Mouse (Mus musculus): ENCODE results near the gene Slc51a.

Gene Slc51a

GRCm38 (mm10) chr16:32468488-32468887 lies 19.2 kb downstream of the Slc51a start:
- H3K36me3 ChIP-seq (ENCODE audit: insufficient read depth, low read length) = peaks cover 50% of the 10 kb centered on the region
- H3K4me1 ChIP-seq (replicated peaks; ENCODE audit: low read depth, low read length) = peaks cover 12% of the 10 kb centered on the region
- H3K27me3 ChIP-seq (ENCODE audit: insufficient read depth, low read length) = no peaks in the 10 kb centered on the region
- H3K4me3 ChIP-seq (replicated peaks; ENCODE audit: low read length) = no peak overlapping the region
- no peaks in the 10 kb centered on the region for H3K9me3 ChIP-seq (ENCODE audit: low read length)
- no peak for TF ChIP-seq NANOG (IDR thresholded peaks at IDR 0.05; ENCODE audit: borderline replicate concordance, low read length)
- TF ChIP-seq POU5F1 (IDR thresholded peaks at IDR 0.05; ENCODE audit: borderline replicate concordance, low read length) = no peak
- no peak for TF ChIP-seq CTCF (conservative IDR thresholded peaks at IDR 0.05; ENCODE audit: low read length)

- Histone ChIP-seq H3K36me3 (ENCODE audit: insufficient read depth, low read length) (peaks cover 34% of the 10 kb centered on the region), H3K4me1 (replicated peaks; ENCODE audit: low read depth, low read length) (peaks cover 30% of the 10 kb centered on the region), H3K27me3 (ENCODE audit: insufficient read depth, low read length) (no peaks in the 10 kb centered on the region), H3K4me3 (replicated peaks; ENCODE audit: low read length) (no peak overlapping the region), H3K9me3 (ENCODE audit: low read length) (no peaks in the 10 kb centered on the region)
- TF ChIP-seq POU5F1 (IDR thresholded peaks at IDR 0.05; ENCODE audit: borderline replicate concordance, low read length) (no peak), NANOG (IDR thresholded peaks at IDR 0.05; ENCODE audit: borderline replicate concordance, low read length) (no peak), CTCF (conservative IDR thresholded peaks at IDR 0.05; ENCODE audit: low read length) (no peak)
These were observed 22.8 kb downstream of the Slc51a start for GRCm38 (mm10) chr16:32464908-32465307.

- H3K4me3 ChIP-seq (replicated peaks; ENCODE audit: low read length) = no peak overlapping the region
- peaks cover 30% of the 10 kb centered on the region for H3K36me3 ChIP-seq (ENCODE audit: insufficient read depth, low read length)
- H3K27me3 ChIP-seq (ENCODE audit: insufficient read depth, low read length) = no peaks in the 10 kb centered on the region
- no peaks in the 10 kb centered on the region for H3K9me3 ChIP-seq (ENCODE audit: low read length)
- TF ChIP-seq CTCF (conservative IDR thresholded peaks at IDR 0.05; ENCODE audit: low read length) (no peak), NANOG (IDR thresholded peaks at IDR 0.05; ENCODE audit: borderline replicate concordance, low read length) (no peak), POU5F1 (IDR thresholded peaks at IDR 0.05; ENCODE audit: borderline replicate concordance, low read length) (no peak)
- H3K4me1 ChIP-seq (replicated peaks; ENCODE audit: low read depth, low read length) = peaks cover 30% of the 10 kb centered on the region
These were observed 24.3 kb downstream of the Slc51a start for GRCm38 (mm10) chr16:32463426-32463825.

GRCm38 (mm10) chr16:32462950-32463349 lies 24.7 kb downstream of the Slc51a start:
- TF ChIP-seq POU5F1 (IDR thresholded peaks at IDR 0.05; ENCODE audit: borderline replicate concordance, low read length) (no peak), CTCF (conservative IDR thresholded peaks at IDR 0.05; ENCODE audit: low read length) (no peak), NANOG (IDR thresholded peaks at IDR 0.05; ENCODE audit: borderline replicate concordance, low read length) (no peak)
- Histone ChIP-seq H3K27me3 (ENCODE audit: insufficient read depth, low read length) (no peaks in the 10 kb centered on the region), H3K4me3 (replicated peaks; ENCODE audit: low read length) (no peak overlapping the region), H3K4me1 (replicated peaks; ENCODE audit: low read depth, low read length) (peaks cover 31% of the 10 kb centered on the region), H3K9me3 (ENCODE audit: low read length) (no peaks in the 10 kb centered on the region), H3K36me3 (ENCODE audit: insufficient read depth, low read length) (peaks cover 29% of the 10 kb centered on the region)

- TF ChIP-seq CTCF (conservative IDR thresholded peaks at IDR 0.05; ENCODE audit: low read length) = no peak
- no peak for TF ChIP-seq NANOG (IDR thresholded peaks at IDR 0.05; ENCODE audit: borderline replicate concordance, low read length)
- no peak for TF ChIP-seq POU5F1 (IDR thresholded peaks at IDR 0.05; ENCODE audit: borderline replicate concordance, low read length)
- Histone ChIP-seq H3K36me3 (ENCODE audit: insufficient read depth, low read length) (peaks cover 22% of the 10 kb centered on the region), H3K27me3 (ENCODE audit: insufficient read depth, low read length) (no peaks in the 10 kb centered on the region), H3K4me3 (replicated peaks; ENCODE audit: low read length) (no peak overlapping the region), H3K4me1 (replicated peaks; ENCODE audit: low read depth, low read length) (peaks cover 35% of the 10 kb centered on the region), H3K9me3 (ENCODE audit: low read length) (no peaks in the 10 kb centered on the region)
These were observed 26.0 kb downstream of the Slc51a start for GRCm38 (mm10) chr16:32461713-32462112.

GRCm38 (mm10) chr16:32460518-32460917 lies 27.2 kb downstream of the Slc51a start:
- no peak for TF ChIP-seq NANOG (IDR thresholded peaks at IDR 0.05; ENCODE audit: borderline replicate concordance, low read length)
- no peak for TF ChIP-seq CTCF (conservative IDR thresholded peaks at IDR 0.05; ENCODE audit: low read length)
- TF ChIP-seq POU5F1 (IDR thresholded peaks at IDR 0.05; ENCODE audit: borderline replicate concordance, low read length) = no peak
- Histone ChIP-seq H3K9me3 (ENCODE audit: low read length) (no peaks in the 10 kb centered on the region), H3K4me3 (replicated peaks; ENCODE audit: low read length) (no peak overlapping the region), H3K36me3 (ENCODE audit: insufficient read depth, low read length) (peaks cover 27% of the 10 kb centered on the region), H3K27me3 (ENCODE audit: insufficient read depth, low read length) (no peaks in the 10 kb centered on the region), H3K4me1 (replicated peaks; ENCODE audit: low read depth, low read length) (peaks cover 33% of the 10 kb centered on the region)

GRCm38 (mm10) chr16:32457589-32458386 lies 29.9 kb downstream of the Slc51a start:
- Histone ChIP-seq H3K4me3 (replicated peaks; ENCODE audit: low read length) (no peak overlapping the region), H3K4me1 (replicated peaks; ENCODE audit: low read depth, low read length) (peaks cover 27% of the 10 kb centered on the region), H3K27me3 (ENCODE audit: insufficient read depth, low read length) (no peaks in the 10 kb centered on the region), H3K9me3 (ENCODE audit: low read length) (no peaks in the 10 kb centered on the region), H3K36me3 (ENCODE audit: insufficient read depth, low read length) (peaks cover 22% of the 10 kb centered on the region)
- TF ChIP-seq CTCF (conservative IDR thresholded peaks at IDR 0.05; ENCODE audit: low read length) (peak; percentile 27; the same call in 1 of the 2 replicates), POU5F1 (IDR thresholded peaks at IDR 0.05; ENCODE audit: borderline replicate concordance, low read length) (no peak)

- Histone ChIP-seq H3K4me1 (replicated peaks; ENCODE audit: low read depth, low read length) (peaks cover 25% of the 10 kb centered on the region), H3K27me3 (ENCODE audit: insufficient read depth, low read length) (no peaks in the 10 kb centered on the region), H3K4me3 (replicated peaks; ENCODE audit: low read length) (no peak overlapping the region), H3K36me3 (ENCODE audit: insufficient read depth, low read length) (peaks cover 30% of the 10 kb centered on the region), H3K9me3 (ENCODE audit: low read length) (no peaks in the 10 kb centered on the region)
- TF ChIP-seq NANOG (IDR thresholded peaks at IDR 0.05; ENCODE audit: borderline replicate concordance, low read length) (no peak), POU5F1 (IDR thresholded peaks at IDR 0.05; ENCODE audit: borderline replicate concordance, low read length) (no peak), CTCF (conservative IDR thresholded peaks at IDR 0.05; ENCODE audit: low read length) (no peak)
These were observed 30.9 kb downstream of the Slc51a start for GRCm38 (mm10) chr16:32456761-32457160.

Data from E14TG2a.4 (cell line).